Mouse (Mus musculus) layer of hippocampus, adult 18-20 months (tissue): Measurements from ENCODE around the gene Gab1. TPM values are rescaled to one million over a fixed set of nuclear protein-coding genes. Genes with fewer than 3 reads are reported as not detected.

Experiments
- DNase-seq, 2 experiments: peaks; one replicate each; pipeline ENCODE4 v3.0.0; 2022; ENCODE audit warnings: low spot score in 2 of 2
- long read RNA-seq: library from polyadenylated mRNA; stranded (forward); transcript quantifications from one replicate; pipeline ENCODE4 v2.0.0, GENCODE M21; 2021
- total RNA-seq, 2 experiments: library from RNA; stranded (reverse); gene quantifications; 2 replicates each; pipeline ENCODE4 v1.2.3; 2021

The Gab1 gene
- total RNA-seq: 10 to 100 TPM; 17.2 to 21.1 TPM
- long read RNA-seq, full-length matches to known transcripts: 29 of 38 reads
- long read RNA-seq, partial matches to known transcripts: 4 of 38 reads
- long read RNA-seq, other reads (novel, unspliced or antisense): 5 of 38 reads

DNA sequence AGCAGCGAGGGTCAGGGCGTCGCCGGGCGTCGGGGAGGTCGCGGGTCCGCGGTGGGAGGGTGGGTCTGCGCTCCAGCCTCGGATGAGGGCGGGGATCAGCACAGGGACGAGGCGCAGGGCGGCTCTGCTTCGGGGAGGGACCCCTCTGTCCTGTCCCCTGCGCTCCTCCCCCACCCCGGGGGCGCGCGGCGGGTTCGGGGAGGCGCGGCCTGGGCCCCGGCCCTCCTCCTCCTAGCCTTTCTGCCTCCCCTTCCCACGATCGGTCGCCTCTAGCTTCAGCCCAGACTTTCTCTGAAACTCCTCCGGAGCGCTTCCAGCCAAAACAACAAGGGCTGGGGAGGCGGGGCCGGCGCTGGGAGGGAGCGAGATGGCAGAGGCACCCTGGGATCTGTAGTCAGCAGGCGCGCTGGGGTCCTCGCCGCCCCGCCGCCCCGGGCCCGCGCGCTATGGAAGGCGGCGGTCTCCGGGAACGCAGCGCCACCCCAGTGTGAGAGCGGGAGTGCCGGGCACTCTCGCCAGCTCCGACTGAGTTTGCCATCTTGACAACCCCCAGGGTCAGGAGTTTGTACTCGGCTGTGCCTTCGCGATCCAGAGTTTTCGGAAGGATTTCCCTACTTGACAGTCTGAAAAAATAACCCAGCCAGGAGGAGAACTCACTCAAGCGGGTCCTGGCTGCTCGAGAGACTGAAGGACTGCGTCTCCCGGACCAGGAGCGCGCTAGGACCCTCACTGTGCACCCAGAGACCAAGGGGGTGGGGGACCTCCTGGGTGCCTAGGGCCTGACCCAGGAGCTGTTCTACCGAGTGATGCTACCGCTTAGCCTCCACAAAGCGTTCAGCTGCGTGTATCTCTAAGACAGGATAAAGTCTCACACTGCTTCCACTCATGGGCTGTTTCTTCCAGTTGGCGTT, at the start of gene Gab1:
Gab1 (minus strand) TSS at position 324 of the 911 bp plus-strand sequence.
- DNase-seq: peak; percentile 64 to 86

DNA sequence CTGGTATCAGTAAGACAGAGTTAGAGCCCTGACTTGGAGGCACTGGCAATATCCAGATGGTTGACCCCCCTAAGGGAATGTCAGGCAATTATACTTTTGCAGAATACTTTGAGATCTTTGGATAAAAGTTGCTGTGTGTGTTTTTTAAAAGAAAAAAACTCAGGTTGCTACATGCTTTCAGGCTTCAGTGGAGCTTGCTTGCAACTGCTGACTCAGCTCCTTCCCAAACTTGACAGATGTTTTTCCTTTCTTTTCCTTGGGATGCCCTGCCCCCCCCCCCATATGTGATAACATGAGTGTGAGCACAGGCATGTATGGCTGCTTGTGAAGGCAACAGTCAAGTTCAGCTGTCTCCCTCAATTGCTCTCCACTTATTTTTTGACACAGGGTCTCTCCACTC, 48.5 kb upstream of the Gab1 start:
- no peak for DNase-seq

DNA sequence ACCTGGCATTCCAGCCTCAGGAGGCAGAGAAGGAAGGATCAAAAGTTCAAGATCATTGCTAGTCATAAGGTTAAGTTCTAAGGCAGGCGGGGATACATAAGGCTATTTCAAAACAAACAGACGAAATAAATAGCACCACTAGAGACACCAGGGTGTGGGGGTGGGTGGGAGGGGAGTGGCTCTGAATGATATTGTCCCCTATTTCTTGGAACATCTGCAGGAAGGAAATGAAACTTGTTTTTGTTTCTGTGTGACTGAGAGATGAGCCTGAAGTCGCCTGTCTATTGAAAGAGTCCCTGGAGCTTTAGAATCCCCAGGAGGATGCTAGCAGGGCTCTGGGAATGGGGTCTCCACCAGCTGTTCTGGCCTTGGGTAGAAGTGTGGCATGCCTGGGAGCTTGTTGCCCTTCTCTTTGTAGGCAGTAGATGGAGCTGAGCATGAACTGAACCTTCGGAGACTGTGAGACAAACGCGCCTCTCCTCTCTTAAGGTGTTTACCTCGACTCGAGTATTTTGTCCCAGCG, 43.5 kb upstream of the Gab1 start:
- DNase-seq: no peak

- DNase-seq: peak; percentile 7 to 55
These were observed 42.3 kb upstream of the Gab1 start for GRCm38 (mm10) chr8:80922642-80923041.

DNA sequence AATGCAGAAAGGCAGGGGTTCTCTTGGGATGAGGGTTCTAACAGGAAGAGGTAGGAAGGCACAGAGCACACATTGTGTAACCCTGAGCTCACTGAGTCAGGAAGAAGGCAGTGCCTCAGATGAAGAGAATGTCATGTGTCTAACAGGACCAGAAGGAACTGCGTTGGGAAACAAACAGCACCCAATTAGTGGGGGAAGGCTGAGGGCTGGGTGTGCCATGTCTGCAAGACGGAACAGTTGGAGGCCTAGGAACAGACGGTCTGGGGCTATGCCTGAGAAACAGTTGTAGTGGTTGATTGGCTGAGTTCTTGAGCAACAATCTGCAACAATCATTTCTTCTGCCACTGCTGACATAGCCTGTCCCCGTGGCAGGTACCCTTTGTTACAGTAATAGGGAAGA, 38.8 kb upstream of the Gab1 start:
- peak; percentile 28 to 65 for DNase-seq

- DNase-seq: no peak
These were observed 38.2 kb upstream of the Gab1 start for GRCm38 (mm10) chr8:80918531-80918930.

DNA sequence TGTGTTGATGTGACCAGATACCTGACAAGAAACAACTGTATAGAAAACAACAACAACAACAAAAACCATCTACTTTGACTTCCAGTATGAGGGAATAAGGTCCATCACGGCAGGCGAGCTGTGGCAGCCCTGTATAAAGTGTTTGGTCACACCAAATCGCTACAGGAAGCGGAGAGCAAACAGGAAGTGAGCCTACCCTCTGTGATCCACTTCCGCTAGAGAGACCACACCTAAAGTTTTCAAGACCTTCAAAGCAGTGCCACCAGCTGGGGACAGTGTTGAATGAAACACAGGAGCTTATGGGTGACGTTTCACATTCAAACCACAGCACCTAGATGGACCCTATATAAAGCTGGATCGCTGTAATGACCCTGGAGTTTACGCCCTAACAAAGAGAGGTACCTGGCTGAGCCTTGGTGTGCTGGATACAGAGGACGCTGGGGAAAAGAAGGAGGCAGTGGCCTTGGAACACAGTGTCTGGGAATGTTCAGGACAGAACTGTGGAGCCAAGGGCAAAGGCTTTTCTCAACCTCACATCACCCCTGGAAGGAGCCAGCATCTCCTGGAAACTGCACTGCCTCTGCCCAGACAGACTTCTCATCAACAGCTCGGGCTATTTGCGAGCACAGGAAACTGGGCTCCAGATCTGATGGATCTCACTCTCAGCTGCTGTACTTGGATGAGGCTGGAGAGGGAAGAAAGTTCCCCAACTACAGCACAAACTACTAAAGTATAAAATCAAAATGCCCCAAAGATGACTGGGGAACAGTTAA, 36.3 kb upstream of the Gab1 start:
- DNase-seq: no peak

GRCm38 (mm10) chr8:80913016-80913748, 32.9 kb upstream of the Gab1 start:
- DNase-seq: peak in 1 of 2 experiments; percentile 10

GRCm38 (mm10) chr8:80911400-80911799, 31.1 kb upstream of the Gab1 start:
- DNase-seq: no peak

GRCm38 (mm10) chr8:80908262-80908907, 28.1 kb upstream of the Gab1 start:
- DNase-seq: no peak

DNA sequence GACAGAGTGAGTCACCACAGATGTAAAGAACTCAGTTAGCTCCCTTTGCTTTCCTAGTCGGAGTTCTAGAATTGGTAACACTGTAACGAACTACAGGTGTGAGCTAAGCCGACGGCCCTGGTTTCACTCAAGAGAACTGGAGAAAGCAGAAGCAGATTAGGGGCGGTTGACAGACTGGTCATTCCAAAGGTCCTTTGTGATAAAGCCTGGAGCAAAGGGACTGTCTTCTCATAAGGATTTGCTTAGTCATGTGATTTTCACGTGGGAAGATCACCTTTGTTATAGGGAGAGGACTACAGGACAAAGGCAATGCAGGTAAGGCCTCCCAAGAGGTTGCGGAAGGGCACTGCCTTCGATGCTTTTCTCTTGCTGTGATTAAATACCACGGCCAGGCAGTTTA, 22.0 kb upstream of the Gab1 start:
- no peak for DNase-seq

- no peak for DNase-seq
These were observed 19.0 kb upstream of the Gab1 start for GRCm38 (mm10) chr8:80899364-80899763.

DNA sequence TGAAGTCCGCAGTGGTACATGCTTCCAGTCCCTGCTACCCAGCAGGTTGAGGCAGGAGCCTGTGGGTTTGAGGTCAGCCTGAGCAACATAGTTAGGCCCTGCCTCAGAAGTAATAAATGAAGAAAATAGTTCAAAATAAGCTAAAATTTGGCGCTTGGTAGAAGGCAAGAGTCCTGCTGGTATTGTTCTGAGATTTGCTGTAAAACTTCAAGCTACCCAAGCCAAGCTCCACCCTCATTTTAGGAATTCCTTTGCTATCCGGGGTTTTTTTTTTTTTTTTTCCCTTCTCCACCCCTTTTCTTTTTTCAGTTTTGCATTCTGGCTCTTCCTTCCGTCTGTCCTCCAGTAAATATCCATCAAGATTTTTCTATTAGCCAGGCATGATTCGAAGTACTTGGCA, 15.7 kb upstream of the Gab1 start:
- DNase-seq: no peak

GRCm38 (mm10) chr8:80895397-80895796, 15.1 kb upstream of the Gab1 start:
- DNase-seq: no peak

- no peak for DNase-seq
These were observed 14.2 kb upstream of the Gab1 start for GRCm38 (mm10) chr8:80894528-80894927.

- peak in 1 of 2 experiments; percentile 34 for DNase-seq
These were observed 708 bp downstream of the Gab1 start for GRCm38 (mm10) chr8:80879426-80880195.

GRCm38 (mm10) chr8:80878801-80879425, 1.4 kb downstream of the Gab1 start:
- DNase-seq: peak; percentile 14 to 44

- DNase-seq: peak in 1 of 2 experiments; percentile 34
These were observed 2.2 kb downstream of the Gab1 start for GRCm38 (mm10) chr8:80878146-80878545.

DNA sequence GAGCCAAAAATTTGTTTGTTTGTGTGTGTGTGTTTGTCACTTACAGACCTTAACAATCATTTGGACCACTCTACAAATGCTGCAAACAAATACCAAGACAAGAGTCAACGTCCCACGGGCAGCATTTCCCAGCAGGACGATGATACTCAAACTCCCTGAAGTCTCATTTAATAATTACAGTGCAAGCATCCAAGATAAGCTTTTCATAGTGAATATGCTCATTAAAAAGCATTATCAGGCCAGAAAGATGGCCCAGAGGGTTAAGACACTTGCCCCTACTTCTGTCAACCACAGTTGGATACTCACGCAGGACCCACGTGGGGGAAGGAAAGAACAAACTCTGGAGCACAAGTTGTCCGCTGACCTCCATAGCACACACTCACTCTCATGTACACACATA, 4.8 kb downstream of the Gab1 start:
- no peak for DNase-seq
